Mouse (Mus musculus) hindbrain, postnatal 0 days (tissue): Measurements from ENCODE around the gene Acta2. TPM values are rescaled to one million over a fixed set of nuclear protein-coding genes. Genes with fewer than 3 reads are reported as not detected.
"Not testable (repeated sequence)": the region's sequence is repeated elsewhere in the genome, so short reads cannot be mapped to it uniquely, and the experiment has no call there.

Experiments used
- ATAC-seq: fragments of 200-750 bp; cut with Nextera tagmentation; 2 replicates; pipeline ENCODE4 v1.8.0; 2017; ENCODE audit warnings: mild to moderate bottlenecking, moderate TSS enrichment, moderate library complexity
- DNase-seq: peaks from one replicate; pipeline ENCODE4 v3.0.0-alpha.2; 2015; ENCODE audit warnings: low spot score
- H3K27ac ChIP-seq: fragments of 300-500 bp; sonication (generic); 2 replicates; pipeline ENCODE4 v1.5.1; 2014; ENCODE audit warnings: mild to moderate bottlenecking
- H3K27me3 ChIP-seq: fragments of 300-500 bp; sonication (generic); 2 replicates; pipeline ENCODE4 v1.6.1; 2014; ENCODE audit warnings: low read length, mixed read lengths; ENCODE audit not compliant: insufficient read depth
- H3K36me3 ChIP-seq: fragments of 300-500 bp; sonication (generic); 2 replicates; pipeline ENCODE4 v1.6.1; 2014; ENCODE audit warnings: low read length, mixed read lengths; ENCODE audit not compliant: insufficient read depth
- H3K4me1 ChIP-seq: fragments of 300-500 bp; sonication (generic); 2 replicates; pipeline ENCODE4 v1.6.1; 2014; ENCODE audit warnings: antibody characterized with exemption, low read length, mixed read lengths; ENCODE audit not compliant: insufficient read depth
- H3K4me2 ChIP-seq: fragments of 300-500 bp; sonication (generic); 2 replicates; pipeline ENCODE4 v1.6.1; 2014; ENCODE audit warnings: low read depth, mild to moderate bottlenecking, low read length, moderate library complexity, mixed read lengths
- H3K4me3 ChIP-seq: fragments of 300-500 bp; sonication (generic); 2 replicates; pipeline ENCODE4 v1.5.1; 2014; ENCODE audit warnings: low read length
- H3K9ac ChIP-seq: fragments of 300-500 bp; sonication (generic); replicated peaks from 2 replicates; pipeline ENCODE4 v1.6.1; 2014; ENCODE audit warnings: mild to moderate bottlenecking, low read length, moderate library complexity, mixed read lengths
- H3K9me3 ChIP-seq: fragments of 300-500 bp; sonication (generic); 2 replicates; pipeline ENCODE4 v1.6.1; 2016; ENCODE audit warnings: low read length, mixed read lengths
- CTCF ChIP-seq: IDR thresholded peaks from 2 replicates; pipeline ENCODE4 v1.5.1; 2016; ENCODE audit warnings: antibody characterized with exemption, control low read depth, low read depth
- WGBS: fragments of 180-500 bp; shearing (Covaris S2); extraction: QIAGEN DNeasy Blood & Tissue Kit; methylation state at CpG from one replicate; pipeline ENCODE4 v1.1.7; 2014; 5-methylcytosine and 5-hydroxymethylcytosine counted together
- polyA plus RNA-seq: library from polyadenylated mRNA; unstranded; fragments of >200 nt; fragmentation: Nextera tagmentation; extraction: Ambion mirVana; gene quantifications from 2 replicates; pipeline ENCODE4 v1.2.1, GENCODE M21; 2015
- total RNA-seq: library from RNA; depleted of rRNA; stranded (reverse); fragments of >200 nt; gene quantifications from 2 replicates; pipeline ENCODE4 v1.2.3, GENCODE M21; 2014

Gene Acta2
- total and polyA plus RNA-seq, 2 experiments from 2014 or later, result 8.1 to 13.1 TPM

GRCm38 (mm10) chr19:34213251-34213645 is 42.1 kb downstream of the Acta2 start:
- Histone ChIP-seq H3K27me3 (no peaks in the 10 kb centered on the region), H3K4me2 (no peak overlapping the region), H3K9me3 (no peaks in the 10 kb centered on the region), H3K4me3 (no peak overlapping the region), H3K4me1 (no peaks in the 10 kb centered on the region), H3K9ac (no peak overlapping the region), H3K27ac (no peak overlapping the region), H3K36me3 (no peaks in the 10 kb centered on the region)
- DNase-seq, result no peak
- no peak for TF ChIP-seq CTCF
- ATAC-seq, result no peak

GRCm38 (mm10) chr19:34212489-34213250 is 42.7 kb downstream of the Acta2 start:
- H3K4me3 ChIP-seq, result no peak overlapping the region
- H3K27ac ChIP-seq, result no peak overlapping the region
- no peak overlapping the region for H3K9ac ChIP-seq
- DNase-seq (no peak), ATAC-seq (no peak)
- no peak for TF ChIP-seq CTCF
- WGBS, result 91% methylated on average over 12 of the region's 12 CpGs
- H3K27me3 ChIP-seq, result no peaks in the 10 kb centered on the region
- no peaks in the 10 kb centered on the region for H3K36me3 ChIP-seq
- H3K4me2 ChIP-seq, result no peak overlapping the region
- no peaks in the 10 kb centered on the region for H3K4me1 ChIP-seq
- no peaks in the 10 kb centered on the region for H3K9me3 ChIP-seq

GRCm38 (mm10) chr19:34210841-34211240 is 44.5 kb downstream of the Acta2 start:
- no peaks in the 10 kb centered on the region for H3K27me3 ChIP-seq
- H3K9me3 ChIP-seq, result no peaks in the 10 kb centered on the region
- ATAC-seq (no peak), DNase-seq (no peak)
- no peak overlapping the region for H3K4me2 ChIP-seq
- H3K27ac ChIP-seq, result no peak overlapping the region
- TF ChIP-seq CTCF, result no peak
- H3K4me3 ChIP-seq, result no peak overlapping the region
- H3K4me1 ChIP-seq, result no peaks in the 10 kb centered on the region
- H3K36me3 ChIP-seq, result no peaks in the 10 kb centered on the region
- 65% methylated on average over 2 of the region's 2 CpGs for whole genome bisulfite sequencing
- H3K9ac ChIP-seq, result no peak overlapping the region

DNA sequence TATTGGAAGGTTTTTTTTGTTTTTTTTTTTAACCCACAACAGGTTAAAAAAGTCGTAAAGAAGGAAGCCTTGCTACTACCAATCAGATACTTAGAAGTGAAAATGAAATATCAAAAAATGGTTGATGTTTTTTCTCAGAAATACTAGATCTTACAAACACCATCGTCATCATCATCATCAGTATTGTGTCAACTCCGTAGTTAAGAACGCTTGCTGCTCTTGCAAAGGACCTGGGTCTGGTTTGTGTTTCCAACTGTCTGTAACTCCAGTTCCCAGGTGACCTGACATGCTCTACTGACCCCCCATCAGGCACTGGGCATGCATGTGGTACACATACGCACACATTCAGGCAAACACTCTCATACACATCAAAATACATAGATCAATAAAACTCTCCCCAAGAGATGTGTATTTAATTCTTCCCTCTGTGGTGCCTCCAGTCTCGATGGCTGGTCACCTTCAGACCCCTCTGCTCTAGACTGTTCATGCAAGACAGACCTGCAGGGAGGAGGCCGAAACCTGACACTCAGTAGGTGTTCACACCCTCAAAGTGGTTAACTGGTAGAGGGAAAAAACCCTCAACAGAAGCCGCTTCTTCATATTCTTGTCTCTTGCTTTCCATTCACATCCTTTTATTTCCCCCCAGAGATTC is 45.3 kb downstream of the Acta2 start:
- no peak overlapping the region for H3K9ac ChIP-seq
- ATAC-seq (no peak), DNase-seq (no peak)
- no peak for TF ChIP-seq CTCF
- H3K36me3 ChIP-seq, result no peaks in the 10 kb centered on the region
- WGBS, result 85% methylated on average over 8 of the region's 8 CpGs
- no peaks in the 10 kb centered on the region for H3K27me3 ChIP-seq
- no peak overlapping the region for H3K4me2 ChIP-seq
- no peak overlapping the region for H3K4me3 ChIP-seq
- no peak overlapping the region for H3K27ac ChIP-seq
- H3K9me3 ChIP-seq, result no peaks in the 10 kb centered on the region
- no peaks in the 10 kb centered on the region for H3K4me1 ChIP-seq

GRCm38 (mm10) chr19:34209031-34209430 is 46.4 kb downstream of the Acta2 start:
- Histone ChIP-seq H3K9me3 (no peaks in the 10 kb centered on the region), H3K4me2 (no peak overlapping the region), H3K4me3 (no peak overlapping the region), H3K27me3 (no peaks in the 10 kb centered on the region), H3K4me1 (no peaks in the 10 kb centered on the region), H3K36me3 (no peaks in the 10 kb centered on the region), H3K27ac (no peak overlapping the region), H3K9ac (no peak overlapping the region)
- DNase-seq (no peak), ATAC-seq (no peak)
- 88% methylated on average over 3 of the region's 3 CpGs for WGBS
- no peak for TF ChIP-seq CTCF

GRCm38 (mm10) chr19:34206760-34207440 is 48.5 kb downstream of the Acta2 start:
- Histone ChIP-seq H3K4me3 (no peak overlapping the region), H3K9me3 (no peaks in the 10 kb centered on the region), H3K27ac (no peak overlapping the region), H3K4me1 (no peaks in the 10 kb centered on the region), H3K9ac (no peak overlapping the region), H3K4me2 (no peak overlapping the region), H3K27me3 (no peaks in the 10 kb centered on the region), H3K36me3 (no peaks in the 10 kb centered on the region)
- WGBS, result 84% methylated on average over 8 of the region's 8 CpGs
- no peak for TF ChIP-seq CTCF
- DNase-seq (no peak), ATAC-seq (no peak)

DNA sequence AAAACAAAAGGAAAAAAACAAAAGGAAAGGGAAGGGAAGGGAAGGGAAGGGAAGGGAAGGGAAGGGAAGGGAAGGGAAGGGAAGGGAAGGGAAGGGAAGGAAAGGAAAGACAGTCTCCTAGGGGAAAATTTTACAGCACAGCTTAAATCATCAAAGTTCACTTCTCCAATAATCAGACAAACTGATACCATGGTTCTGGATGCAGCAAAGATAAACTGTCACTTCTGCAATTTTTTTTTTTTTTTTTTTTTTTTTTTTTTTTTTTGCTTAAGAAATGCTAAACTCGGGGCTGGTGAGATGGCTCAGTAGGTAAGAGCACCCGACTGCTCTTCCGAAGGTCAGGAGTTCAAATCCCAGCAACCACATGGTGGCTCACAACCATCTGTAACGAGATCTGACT is 49.3 kb downstream of the Acta2 start:
- not testable (repeated sequence) for H3K4me1 ChIP-seq, ATAC-seq, H3K4me2 ChIP-seq, H3K27me3 ChIP-seq, H3K36me3 ChIP-seq, DNase-seq, H3K9me3 ChIP-seq, H3K27ac ChIP-seq, H3K4me3 ChIP-seq, H3K9ac ChIP-seq
- WGBS, result 78% methylated on average over 3 of the region's 4 CpGs
